Mouse (Mus musculus) kidney, adult 8-10 months (tissue): ENCODE data around the gene Gm48551.

Source experiments
- DNase-seq, 2 experiments: peaks; one replicate each; pipeline ENCODE4 v3.0.0; 2022

Gene Gm48551

GRCm38 (mm10) chr10:81387716-81388115 is 3.5 kb downstream of the Gm48551 start:
- DNase-seq: no peak

- no peak for DNase-seq
Measured at GRCm38 (mm10) chr10:81388505-81389055, 4.3 kb downstream of the Gm48551 start, which contains the start of gene Gm48552. Gene Gm48552 (plus strand): TSS chr10:81389005.

GRCm38 (mm10) chr10:81389373-81389772 is 5.1 kb downstream of the Gm48551 start:
- peak; percentile 69 to 75 for DNase-seq

- DNase-seq: peak in 1 of 2 experiments; percentile 78
Measured at GRCm38 (mm10) chr10:81389801-81390677, 5.8 kb downstream of the Gm48551 start.

GRCm38 (mm10) chr10:81390678-81390965 is 6.4 kb downstream of the Gm48551 start:
- no peak for DNase-seq

- DNase-seq: no peak
Measured at GRCm38 (mm10) chr10:81392270-81392669, 8.0 kb downstream of the Gm48551 start.

GRCm38 (mm10) chr10:81392781-81393185 is 8.5 kb downstream of the Gm48551 start, which contains the start of gene Smim24:
Gene Smim24 (plus strand): TSS chr10:81393051.
- peak; percentile 78 to 87 for DNase-seq

GRCm38 (mm10) chr10:81393456-81394063 is 9.3 kb downstream of the Gm48551 start:
- peak in 1 of 2 experiments; percentile 47 for DNase-seq

- DNase-seq: peak in 1 of 2 experiments; percentile 81
Measured at GRCm38 (mm10) chr10:81395127-81395526, 10.9 kb downstream of the Gm48551 start.

GRCm38 (mm10) chr10:81395865-81396264 is 11.6 kb downstream of the Gm48551 start:
- DNase-seq: no peak

GRCm38 (mm10) chr10:81396749-81397148 is 12.5 kb downstream of the Gm48551 start:
- DNase-seq: no peak

GRCm38 (mm10) chr10:81399296-81399695 is 15.0 kb downstream of the Gm48551 start:
- no peak for DNase-seq

GRCm38 (mm10) chr10:81399798-81400308 is 15.6 kb downstream of the Gm48551 start:
- no peak for DNase-seq

- DNase-seq: no peak
Measured at GRCm38 (mm10) chr10:81400371-81401204, 16.3 kb downstream of the Gm48551 start.

GRCm38 (mm10) chr10:81401205-81401520 is 16.9 kb downstream of the Gm48551 start:
- no peak for DNase-seq

- DNase-seq: peak; percentile 67 to 68
Measured at GRCm38 (mm10) chr10:81401521-81402226, 17.4 kb downstream of the Gm48551 start.

- DNase-seq: no peak
Measured at GRCm38 (mm10) chr10:81402227-81402765, 18.0 kb downstream of the Gm48551 start.

- DNase-seq: no peak
Measured at GRCm38 (mm10) chr10:81403511-81403910, 19.2 kb downstream of the Gm48551 start.

- DNase-seq: no peak
Measured at GRCm38 (mm10) chr10:81404082-81404481, 19.8 kb downstream of the Gm48551 start.

GRCm38 (mm10) chr10:81404720-81405119 is 20.5 kb downstream of the Gm48551 start:
- DNase-seq: no peak

GRCm38 (mm10) chr10:81405588-81406201 is 21.4 kb downstream of the Gm48551 start:
- DNase-seq: peak in 1 of 2 experiments; percentile 77
